In the genomic region with DNA sequence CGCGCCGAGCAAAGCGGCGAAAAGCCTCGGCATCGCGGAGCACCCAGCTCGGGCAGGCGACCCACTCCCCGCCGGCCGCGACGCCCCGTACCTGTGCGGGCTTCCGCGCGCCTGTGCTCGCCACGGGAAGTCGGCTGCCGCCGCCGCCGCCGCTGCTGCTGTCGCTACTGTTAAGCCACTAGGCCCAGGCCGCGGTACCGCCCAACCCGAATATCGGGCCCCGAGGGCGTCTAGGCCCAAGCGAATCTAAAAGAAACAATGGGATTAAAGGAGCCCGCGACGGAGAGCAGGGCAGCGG, we compare ENCODE assay signal across 7 mouse cellular contexts. TPM values are rescaled to one million over a fixed set of nuclear protein-coding genes. Genes with fewer than 3 reads are reported as not detected.
DNase-seq lines count a peak whose midpoint lies in the region; ATAC-seq and TF ChIP-seq lines count a peak whose summit lies in the region.

No protein-coding gene starts in this region.

- no peaks in the 10 kb centered on the region for H3K9me3 ChIP-seq in lung, postnatal 0 days (ENCODE audit: low read length)
- no peaks in the 10 kb centered on the region for H3K9me3 ChIP-seq in forebrain, embryonic 10.5 days
- H3K9me3 ChIP-seq in limb, embryonic 14.5 days (ENCODE audit: control insufficient read depth, low read length), result no peaks in the 10 kb centered on the region
- no peaks in the 10 kb centered on the region for H3K9me3 ChIP-seq in stomach, embryonic 14.5 days (ENCODE audit: control insufficient read depth, low read depth, low read length)

- peak overlapping the region; percentile 100 for H3K9ac ChIP-seq in lung, postnatal 0 days (replicated peaks; ENCODE audit: low read depth)
- H3K9ac ChIP-seq in limb, embryonic 14.5 days (ENCODE audit: low read depth, low read length, severe bottlenecking), result peak overlapping the region; percentile 100
- peak overlapping the region; percentile 98 for H3K9ac ChIP-seq in stomach, embryonic 14.5 days (replicated peaks; ENCODE audit: low read depth, low read length)

- TF ChIP-seq CTCF in lung, postnatal 0 days (IDR thresholded peaks at IDR 0.05), result no peak

- peak overlapping the region; percentile 85 for H3K4me3 ChIP-seq in lung, postnatal 0 days (ENCODE audit: low read depth, low read length)
- H3K4me3 ChIP-seq in forebrain, embryonic 10.5 days, result peak overlapping the region; percentile 95
- H3K4me3 ChIP-seq in limb, embryonic 14.5 days (replicated peaks; ENCODE audit: low read length), result peak overlapping the region; percentile 99
- peak overlapping the region; percentile 76 for H3K4me3 ChIP-seq in stomach, embryonic 14.5 days (ENCODE audit: low read depth, low read length)

- 1% methylated on average over 31 of the region's 41 CpGs for WGBS in lung, postnatal 0 days
- under 1% methylated on average over 41 of the region's 41 CpGs for WGBS in forebrain, embryonic 10.5 days
- WGBS in limb, embryonic 14.5 days, result 0% methylated on average over 24 of the region's 41 CpGs
- WGBS in stomach, embryonic 14.5 days, result 0% methylated on average over 41 of the region's 41 CpGs

- no peak overlapping the region; the same call in 1 of the 2 replicates for H3K4me2 ChIP-seq in lung, postnatal 0 days (replicated peaks; ENCODE audit: low read depth, low read length)
- H3K4me2 ChIP-seq in limb, embryonic 14.5 days (replicated peaks; ENCODE audit: low read depth, low read length, severe bottlenecking), result 0 out of 2 replicates have a peak overlapping the region, but pooled peaks have one; percentile 77
- H3K4me2 ChIP-seq in stomach, embryonic 14.5 days (replicated peaks; ENCODE audit: low read depth, low read length), result no peak overlapping the region

- peaks cover 11% of the 10 kb centered on the region; the same call in 1 of the 2 replicates for H3K4me1 ChIP-seq in lung, postnatal 0 days (ENCODE audit: insufficient read depth, low read depth, low read length)
- peaks cover 31% of the 10 kb centered on the region for H3K4me1 ChIP-seq in forebrain, embryonic 10.5 days
- peaks cover 18% of the 10 kb centered on the region for H3K4me1 ChIP-seq in limb, embryonic 14.5 days (ENCODE audit: control insufficient read depth, insufficient read depth, low read length)
- H3K4me1 ChIP-seq in stomach, embryonic 14.5 days (ENCODE audit: control insufficient read depth, insufficient read depth, low read length), result peaks cover 12% of the 10 kb centered on the region; the same call in 1 of the 2 replicates

- ATAC-seq in lung, postnatal 0 days, result peak; percentile 7; the same call in 1 of the 2 replicates
- ATAC-seq in limb, embryonic 14.5 days (ENCODE audit: low FRiP score, low read depth), result no peak; the same call in 1 of the 2 replicates
- ATAC-seq in stomach, embryonic 14.5 days (ENCODE audit: insufficient number of reproducible peaks, insufficient read depth, low FRiP score, low read depth), result 0 out of 2 replicates have a peak, but pooled peaks have one; percentile 38
- no peak for ATAC-seq in monocyte, adult 5-6 weeks (replicated peaks; ENCODE audit: insufficient number of reproducible peaks, low FRiP score, low TSS enrichment, poor library complexity, severe bottlenecking)

- peaks cover 13% of the 10 kb centered on the region; the same call in 1 of the 2 replicates for H3K36me3 ChIP-seq in lung, postnatal 0 days (ENCODE audit: insufficient read depth, low read length)
- H3K36me3 ChIP-seq in forebrain, embryonic 10.5 days (replicated peaks), result peaks cover 42% of the 10 kb centered on the region
- H3K36me3 ChIP-seq in limb, embryonic 14.5 days (ENCODE audit: control insufficient read depth, insufficient read depth, low read length), result peaks cover 37% of the 10 kb centered on the region
- H3K36me3 ChIP-seq in stomach, embryonic 14.5 days (ENCODE audit: control insufficient read depth, insufficient read depth, low read length), result peaks cover 36% of the 10 kb centered on the region

- TF ChIP-seq EP300 in lung, postnatal 0 days (IDR thresholded peaks at IDR 0.05), result no peak

- TF ChIP-seq POLR2A in limb, embryonic 14.5 days (IDR thresholded peaks at IDR 0.05; ENCODE audit: borderline replicate concordance, extremely low read depth, insufficient read depth, insufficient read length), result no peak

- DNase-seq in lung, postnatal 0 days (ENCODE audit: low spot score), result no peak
- DNase-seq in lung, postnatal 10 days, result no peak
- DNase-seq in forebrain, embryonic 10.5 days (ENCODE audit: extremely low spot score, low spot score), result no peak
- DNase-seq in limb, embryonic 14.5 days (ENCODE audit: low spot score), result no peak
- DNase-seq in thymus, postnatal 25 days, result no peak

- peak overlapping the region; percentile 96 for H3K27ac ChIP-seq in lung, postnatal 0 days (ENCODE audit: low read length)
- H3K27ac ChIP-seq in forebrain, embryonic 10.5 days, result peak overlapping the region; percentile 100
- peak overlapping the region; percentile 99 for H3K27ac ChIP-seq in limb, embryonic 14.5 days (replicated peaks; ENCODE audit: low read depth, low read length)
- peak overlapping the region; percentile 97 for H3K27ac ChIP-seq in stomach, embryonic 14.5 days (ENCODE audit: low read length)

- no peaks in the 10 kb centered on the region for H3K27me3 ChIP-seq in lung, postnatal 0 days (replicated peaks; ENCODE audit: insufficient read depth, low read length)
- H3K27me3 ChIP-seq in forebrain, embryonic 10.5 days (ENCODE audit: poor library complexity, severe bottlenecking), result no peaks in the 10 kb centered on the region
- H3K27me3 ChIP-seq in limb, embryonic 14.5 days (ENCODE audit: control insufficient read depth, insufficient read depth, low read length), result no peaks in the 10 kb centered on the region
- no peaks in the 10 kb centered on the region for H3K27me3 ChIP-seq in stomach, embryonic 14.5 days (ENCODE audit: control insufficient read depth, insufficient read depth, low read length)

RNA-seq across cellular contexts. Expression of a gene that starts 0.3 kb away (rescaled TPM):
- 654 and 692 TPM in 2 replicates for polyA plus RNA-seq in lung, postnatal 0 days (2015; fragmentation: Nextera tagmentation; extraction: Ambion mirVana)
- polyA plus RNA-seq in forebrain, embryonic 10.5 days (2016; fragmentation: Nextera tagmentation; extraction: Ambion mirVana), result 542 and 576 TPM in 2 replicates
- 251 and 297 TPM in 2 replicates for polyA plus RNA-seq in limb, embryonic 14.5 days (2012; rRNA removed)
- polyA plus RNA-seq in limb, embryonic 14.5 days (2014; fragmentation: Nextera tagmentation; extraction: Ambion mirVana), result 728 and 775 TPM in 2 replicates
- 754 and 766 TPM in 2 replicates for polyA plus RNA-seq in stomach, embryonic 14.5 days (2014; fragmentation: Nextera tagmentation; extraction: Ambion mirVana)
- total RNA-seq in monocyte, adult 5-6 weeks (2017), result 1,407 to 1,708 TPM (median 1,696 TPM) in 3 replicates

RNA-seq across cellular contexts. Expression of a gene that starts 16.5 kb away (rescaled TPM):
- polyA plus RNA-seq in lung, postnatal 0 days (2015; fragmentation: Nextera tagmentation; extraction: Ambion mirVana), result 44.8 and 47.7 TPM in 2 replicates
- 71.6 and 77.4 TPM in 2 replicates for polyA plus RNA-seq in forebrain, embryonic 10.5 days (2016; fragmentation: Nextera tagmentation; extraction: Ambion mirVana)
- polyA plus RNA-seq in limb, embryonic 14.5 days (2012; rRNA removed), result 19.5 and 23.0 TPM in 2 replicates
- 69.0 and 83.9 TPM in 2 replicates for polyA plus RNA-seq in limb, embryonic 14.5 days (2014; fragmentation: Nextera tagmentation; extraction: Ambion mirVana)
- polyA plus RNA-seq in stomach, embryonic 14.5 days (2014; fragmentation: Nextera tagmentation; extraction: Ambion mirVana), result 80.6 and 93.0 TPM in 2 replicates
- total RNA-seq in monocyte, adult 5-6 weeks (2017), result 25.7 to 71.4 TPM (median 66.4 TPM) in 3 replicates

RNA-seq across cellular contexts. Expression of a gene that starts 35.8 kb away (rescaled TPM):
- 33.7 and 34.0 TPM in 2 replicates for polyA plus RNA-seq in lung, postnatal 0 days (2015; fragmentation: Nextera tagmentation; extraction: Ambion mirVana)
- polyA plus RNA-seq in forebrain, embryonic 10.5 days (2016; fragmentation: Nextera tagmentation; extraction: Ambion mirVana), result 41.7 and 45.2 TPM in 2 replicates
- 36.6 and 36.8 TPM in 2 replicates for polyA plus RNA-seq in limb, embryonic 14.5 days (2012; rRNA removed)
- 36.6 and 39.0 TPM in 2 replicates for polyA plus RNA-seq in limb, embryonic 14.5 days (2014; fragmentation: Nextera tagmentation; extraction: Ambion mirVana)
- polyA plus RNA-seq in stomach, embryonic 14.5 days (2014; fragmentation: Nextera tagmentation; extraction: Ambion mirVana), result 41.5 and 44.6 TPM in 2 replicates
- total RNA-seq in monocyte, adult 5-6 weeks (2017), result 28.1 to 50.8 TPM (median 31.0 TPM) in 3 replicates

RNA-seq across cellular contexts. Expression of a gene that starts 35.9 kb away (rescaled TPM):
- polyA plus RNA-seq in lung, postnatal 0 days (2015; fragmentation: Nextera tagmentation; extraction: Ambion mirVana), result 316 and 344 TPM in 2 replicates
- 379 and 398 TPM in 2 replicates for polyA plus RNA-seq in forebrain, embryonic 10.5 days (2016; fragmentation: Nextera tagmentation; extraction: Ambion mirVana)
- 312 and 331 TPM in 2 replicates for polyA plus RNA-seq in limb, embryonic 14.5 days (2012; rRNA removed)
- polyA plus RNA-seq in limb, embryonic 14.5 days (2014; fragmentation: Nextera tagmentation; extraction: Ambion mirVana), result 406 and 435 TPM in 2 replicates
- polyA plus RNA-seq in stomach, embryonic 14.5 days (2014; fragmentation: Nextera tagmentation; extraction: Ambion mirVana), result 380 and 418 TPM in 2 replicates
- 9.1 to 25.0 TPM (median 10.2 TPM) in 3 replicates for total RNA-seq in monocyte, adult 5-6 weeks (2017)

RNA-seq across cellular contexts. Expression of a gene that starts 52.9 kb away (rescaled TPM):
- polyA plus RNA-seq in lung, postnatal 0 days (2015; fragmentation: Nextera tagmentation; extraction: Ambion mirVana), result 5.2 and 5.6 TPM in 2 replicates
- polyA plus RNA-seq in forebrain, embryonic 10.5 days (2016; fragmentation: Nextera tagmentation; extraction: Ambion mirVana), result 20.7 TPM in 2 replicates
- 14.4 and 23.3 TPM in 2 replicates for polyA plus RNA-seq in limb, embryonic 14.5 days (2012; rRNA removed)
- 10.9 and 12.8 TPM in 2 replicates for polyA plus RNA-seq in limb, embryonic 14.5 days (2014; fragmentation: Nextera tagmentation; extraction: Ambion mirVana)
- polyA plus RNA-seq in stomach, embryonic 14.5 days (2014; fragmentation: Nextera tagmentation; extraction: Ambion mirVana), result 11.0 and 17.6 TPM in 2 replicates
- total RNA-seq in monocyte, adult 5-6 weeks (2017), result 22.3 to 33.9 TPM (median 24.9 TPM) in 3 replicates

Comparison
In these comparisons a context has a peak if more than half of its experiments do, and no peak if none do; other contexts are left out.
1. ATAC-seq: peak in lung, postnatal 0 days (single experiment) and stomach, embryonic 14.5 days (single experiment); none in limb, embryonic 14.5 days (single experiment) and monocyte, adult 5-6 weeks (single experiment).
2. Peak in every context shown above with its lines, with median percentiles within 50 percentile points of each other: H3K27ac ChIP-seq, H3K4me3 ChIP-seq and H3K9ac ChIP-seq.